Mouse (Mus musculus): ENCODE measurements around the gene Olfr741. TPM values are rescaled to one million over a fixed set of nuclear protein-coding genes. Genes with fewer than 3 reads are reported as not detected.

Gene Olfr741
- polyA plus RNA-seq (2012; ENCODE audit: low replicate concordance) = not detected in 2 replicates

GRCm38 (mm10) chr14:50472438-50472837 is at the start of gene Olfr741:
Gene Olfr741, plus strand, starts transcription at chr14:50472738.

GRCm38 (mm10) chr14:50445245-50445644 is 27.3 kb upstream of the Olfr741 start, which contains the start of gene Olfr740:
Gene Olfr740, plus strand, starts transcription at chr14:50445545.

DNA sequence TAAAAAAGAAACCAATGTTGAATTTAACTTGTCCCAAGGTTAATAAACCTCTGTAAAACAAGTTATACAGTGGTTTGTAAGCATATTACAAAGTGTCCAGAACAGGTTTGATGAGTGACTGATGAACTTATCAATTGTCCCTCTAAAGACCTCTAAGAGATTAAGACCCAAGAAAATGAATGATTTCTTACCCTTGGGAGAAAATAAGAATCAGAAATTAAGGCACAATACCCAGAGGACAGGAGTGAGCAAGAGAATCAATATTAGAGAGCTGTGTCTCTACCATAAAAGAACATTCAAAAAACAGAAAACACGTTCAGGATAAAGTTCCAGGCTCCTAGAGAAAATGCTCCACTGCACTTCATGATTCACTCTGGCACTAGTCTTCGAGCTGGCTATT is 30.8 kb downstream of the Olfr741 start, which contains the start of gene Olfr742:
TSS of gene Olfr742 (plus strand) at position 301 of the 400 bp plus-strand sequence.

DNA sequence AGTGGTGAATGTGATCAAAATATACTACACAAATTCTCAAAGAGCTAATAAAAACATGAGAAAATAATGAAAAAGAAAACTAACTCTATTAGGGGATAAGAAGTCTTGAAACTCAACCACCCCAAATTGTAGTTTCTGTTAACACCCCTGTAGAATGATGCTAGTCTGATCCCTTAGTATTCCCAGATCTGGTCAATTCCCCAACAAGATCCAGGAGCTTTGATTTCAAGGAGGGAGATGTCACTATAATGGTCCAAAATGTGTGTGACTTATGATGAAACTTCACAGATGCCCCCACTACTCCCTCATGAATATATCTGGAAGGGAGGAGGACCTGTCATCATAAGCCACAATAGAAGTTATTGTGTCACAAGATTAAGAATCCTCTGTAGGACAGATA is 49.0 kb downstream of the Olfr741 start, which contains the start of gene Olfr743:
TSS of gene Olfr743 (plus strand) at position 301 of the 400 bp plus-strand sequence.

Other genes starting within 250 kb of the Olfr741 start
- 0.05 TPM in 1 of 2 replicates, not detected in the other for gene Olfr731, start 230.9 kb upstream of the Olfr741 start, polyA plus RNA-seq (2012; ENCODE audit: low replicate concordance)
- gene Olfr732, start 188.5 kb upstream of the Olfr741 start, polyA plus RNA-seq (2012; ENCODE audit: low replicate concordance) = not detected in 2 replicates
- gene Olfr733, start 171.2 kb upstream of the Olfr741 start, polyA plus RNA-seq (2012; ENCODE audit: low replicate concordance) = not detected in 2 replicates
- gene Olfr734, start 146.0 kb upstream of the Olfr741 start, polyA plus RNA-seq (2012; ENCODE audit: low replicate concordance) = not detected in 2 replicates
- gene Olfr735, start 123.9 kb upstream of the Olfr741 start, polyA plus RNA-seq (2012; ENCODE audit: low replicate concordance) = not detected in 2 replicates
- 0.12 and 0.17 TPM in 2 replicates for gene Tlr11, start 114.8 kb upstream of the Olfr741 start, polyA plus RNA-seq (2012; ENCODE audit: low replicate concordance)
- not detected in 2 replicates for gene Olfr736, start 91.6 kb upstream of the Olfr741 start, polyA plus RNA-seq (2012; ENCODE audit: low replicate concordance)
- gene Olfr738, start 65.2 kb upstream of the Olfr741 start, polyA plus RNA-seq (2012; ENCODE audit: low replicate concordance) = not detected in 2 replicates
- not detected in 2 replicates for gene Olfr739, start 54.1 kb upstream of the Olfr741 start, polyA plus RNA-seq (2012; ENCODE audit: low replicate concordance)
- gene Olfr740, start 27.2 kb upstream of the Olfr741 start, polyA plus RNA-seq (2012; ENCODE audit: low replicate concordance) = not detected in 2 replicates
- gene Olfr742, start 30.9 kb downstream of the Olfr741 start, polyA plus RNA-seq (2012; ENCODE audit: low replicate concordance) = not detected in 2 replicates
- not detected in 2 replicates for gene Olfr743, start 49.1 kb downstream of the Olfr741 start, polyA plus RNA-seq (2012; ENCODE audit: low replicate concordance)
- gene Olfr744, start 142.1 kb downstream of the Olfr741 start, polyA plus RNA-seq (2012; ENCODE audit: low replicate concordance) = not detected in 2 replicates
- not detected in 2 replicates for gene Olfr745, start 166.7 kb downstream of the Olfr741 start, polyA plus RNA-seq (2012; ENCODE audit: low replicate concordance)
- not detected in 2 replicates for gene Olfr746, start 174.3 kb downstream of the Olfr741 start, polyA plus RNA-seq (2012; ENCODE audit: low replicate concordance)
- gene Olfr747, start 220.5 kb downstream of the Olfr741 start, polyA plus RNA-seq (2012; ENCODE audit: low replicate concordance) = not detected in 2 replicates
- gene Olfr748, start 234.6 kb downstream of the Olfr741 start, polyA plus RNA-seq (2012; ENCODE audit: low replicate concordance) = not detected in 2 replicates

Measured in leukemia stem cell, adult 10-12 weeks (primary cell).